Mouse (Mus musculus) thymus, adult 2 months (tissue): ENCODE measurements around the gene Slc35e2. TPM values are rescaled to one million over a fixed set of nuclear protein-coding genes. Genes with fewer than 3 reads are reported as not detected.
"Not testable (repeated sequence)": the region's sequence is repeated elsewhere in the genome, so short reads cannot be mapped to it uniquely, and the experiment has no call there.

Experiments
- DNase-seq: peaks from one replicate; pipeline ENCODE4 v3.0.0; 2021
- H3K27ac ChIP-seq: fragments of 200-500 bp; 2 replicates; pipeline ENCODE4 v1.5.1; 2012; ENCODE audit warnings: low read length, control low read depth; ENCODE audit not compliant: control insufficient read depth, insufficient read depth
- H3K27me3 ChIP-seq: fragments of 200-500 bp; 2 replicates; pipeline ENCODE4 v1.6.1; 2012; ENCODE audit warnings: mild to moderate bottlenecking, low read length, moderate library complexity, mixed read lengths; ENCODE audit not compliant: control insufficient read depth, insufficient read depth
- H3K36me3 ChIP-seq: fragments of 200-500 bp; 2 replicates; pipeline ENCODE4 v1.6.1; 2012; ENCODE audit warnings: mild to moderate bottlenecking, low read length, moderate library complexity; ENCODE audit not compliant: control insufficient read depth, insufficient read depth
- H3K4me1 ChIP-seq: fragments of 200-500 bp; replicated peaks from 2 replicates; pipeline ENCODE4 v1.6.1; 2012; ENCODE audit warnings: low read length; ENCODE audit not compliant: control insufficient read depth, insufficient read depth
- H3K4me3 ChIP-seq: fragments of 200-500 bp; 2 replicates; pipeline ENCODE4 v1.5.1; 2012; ENCODE audit warnings: mild to moderate bottlenecking, low read length, control low read depth, moderate library complexity; ENCODE audit not compliant: control insufficient read depth, insufficient read depth
- CTCF ChIP-seq: fragments of 200-500 bp; IDR thresholded peaks from 2 replicates; pipeline ENCODE4 v1.5.1; 2012; ENCODE audit warnings: mild to moderate bottlenecking, control low read depth, low read length, moderate library complexity, borderline replicate concordance; ENCODE audit not compliant: control insufficient read depth, poor library complexity, insufficient read depth; ENCODE audit errors: extremely low read depth
- POLR2A ChIP-seq: fragments of 200-500 bp; IDR thresholded peaks from 2 replicates; pipeline ENCODE4 v1.6.1; 2012; ENCODE audit warnings: mild to moderate bottlenecking, low read length, control low read depth, moderate library complexity; ENCODE audit not compliant: control insufficient read depth, poor library complexity, insufficient read depth; ENCODE audit errors: extremely low read depth
- WGBS: fragments of 180-500 bp; shearing (Covaris S2); methylation state at CpG from one replicate; pipeline ENCODE4 v1.1.7; 2018; 5-methylcytosine and 5-hydroxymethylcytosine counted together
- polyA plus RNA-seq: library from polyadenylated mRNA; depleted of rRNA; stranded (reverse); fragments of >200 nt; gene quantifications from 2 replicates; pipeline ENCODE4 v1.2.3, GENCODE M21; 2012; rRNA removed

The Slc35e2 gene
- polyA plus RNA-seq, 1 experiment, result 17.1 TPM

DNA sequence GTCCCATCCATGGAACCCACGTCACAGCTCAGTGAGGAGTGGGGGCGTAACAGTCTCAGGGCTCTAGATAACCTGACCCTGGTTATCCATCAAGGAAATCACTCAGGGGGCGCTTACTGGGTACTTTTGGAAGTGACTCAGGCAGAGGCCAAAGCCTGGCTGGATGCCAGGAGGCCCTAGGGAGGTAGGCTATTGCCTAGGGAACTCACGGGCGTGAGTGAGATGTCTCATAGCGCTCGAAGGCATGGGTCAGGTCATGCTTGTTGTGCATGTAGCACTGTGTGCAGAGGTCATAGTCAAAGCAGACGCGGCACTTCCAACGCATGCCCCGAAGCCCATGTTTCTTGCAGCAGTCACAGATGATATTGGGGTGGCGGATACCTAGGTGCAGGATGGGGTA lies 59.4 kb downstream of the Slc35e2 start:
- TF ChIP-seq POLR2A, result no peak
- TF ChIP-seq CTCF, result no peak
- no peak for DNase-seq
- H3K4me1 ChIP-seq, result no peaks in the 10 kb centered on the region
- H3K27me3 ChIP-seq, result no peaks in the 10 kb centered on the region
- no peaks in the 10 kb centered on the region for H3K36me3 ChIP-seq
- H3K27ac ChIP-seq, result no peak overlapping the region
- WGBS, result 95% methylated on average over 12 of the region's 12 CpGs
- H3K4me3 ChIP-seq, result no peak overlapping the region

DNA sequence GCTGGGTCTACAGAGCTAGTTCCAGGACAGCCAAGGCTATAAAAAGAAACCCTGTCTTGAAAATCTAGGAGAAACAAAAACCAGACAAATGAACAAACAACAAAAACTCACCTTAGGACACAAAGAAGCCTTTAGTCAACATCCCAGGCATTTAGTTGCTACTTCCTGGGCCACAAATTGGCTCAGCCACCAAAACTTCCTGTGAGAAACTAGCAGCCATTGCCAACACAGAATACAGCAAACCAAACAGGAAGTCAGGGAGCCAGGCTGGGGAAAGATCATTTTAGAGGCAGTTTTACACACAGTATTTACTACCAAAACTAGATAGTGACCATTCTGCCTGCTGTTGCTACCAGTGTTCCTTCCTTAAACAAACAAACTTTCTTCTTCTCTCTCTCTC lies 65.7 kb downstream of the Slc35e2 start:
- Histone ChIP-seq H3K27me3 (no peaks in the 10 kb centered on the region), H3K36me3 (no peaks in the 10 kb centered on the region), H3K4me1 (peaks cover 5% of the 10 kb centered on the region), H3K27ac (no peak overlapping the region), H3K4me3 (no peak overlapping the region)
- no peak for TF ChIP-seq CTCF
- no peak for TF ChIP-seq POLR2A
- no peak for DNase-seq

DNA sequence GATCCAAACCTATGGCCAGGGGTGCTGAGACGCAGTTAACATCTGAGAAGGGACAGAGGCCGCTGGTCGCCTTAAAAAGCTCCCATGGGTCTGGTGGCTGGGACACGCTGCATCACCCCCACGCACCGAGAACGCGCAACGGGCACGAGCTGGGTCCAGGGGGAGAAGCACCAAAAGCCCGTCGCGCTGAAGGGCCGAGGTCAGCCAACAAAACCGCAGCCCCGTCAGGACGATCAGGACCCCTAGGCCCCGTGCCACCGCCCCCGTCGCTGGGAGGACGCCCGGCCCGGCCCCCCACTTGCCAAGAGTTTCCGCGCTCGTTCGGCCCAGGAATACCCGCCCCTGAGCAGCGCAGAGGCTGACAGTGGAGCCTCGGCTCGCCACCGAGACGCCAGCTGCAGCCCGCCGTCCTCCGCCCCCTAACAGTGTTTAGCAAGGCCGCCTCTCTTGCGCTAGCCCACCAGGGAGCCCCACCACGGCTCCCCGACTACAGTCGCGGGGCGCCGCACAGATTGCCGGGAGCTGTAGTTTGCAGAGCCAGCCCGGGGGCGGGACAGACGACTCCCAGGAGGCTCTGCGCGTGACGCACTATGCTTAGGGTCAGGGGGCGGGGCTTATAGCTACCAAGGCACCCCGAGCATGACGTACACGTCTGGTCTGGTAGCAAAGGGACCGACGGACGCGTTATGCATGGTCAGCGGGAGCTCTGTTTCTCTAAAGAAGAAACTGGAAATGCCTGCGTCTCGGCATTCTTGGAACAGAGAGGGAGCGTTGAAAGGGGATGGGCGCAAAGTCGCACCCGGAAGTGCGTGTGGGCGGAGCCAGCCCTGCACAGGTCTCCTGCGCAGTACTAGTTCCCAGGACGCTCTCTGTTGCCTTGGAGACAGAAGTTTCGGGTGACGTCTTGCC lies 67.7 kb downstream of the Slc35e2 start, which contains the start of gene Mib2:
Mib2 (minus strand) TSS at position 510 of the 909 bp plus-strand sequence.
- Histone ChIP-seq H3K36me3 (no peaks in the 10 kb centered on the region), H3K4me1 (peaks cover 5% of the 10 kb centered on the region), H3K4me3 (peak within 1 kb of the TSS; percentile 91), H3K27me3 (no peaks in the 10 kb centered on the region), H3K27ac (no peak within 1 kb of the TSS)
- under 1% methylated on average over 73 of the region's 73 CpGs for WGBS
- DNase-seq, result peak; percentile 97
- peak; percentile 74 for TF ChIP-seq POLR2A
- TF ChIP-seq CTCF, result peak; percentile 53; the same call in 1 of the 2 replicates

DNA sequence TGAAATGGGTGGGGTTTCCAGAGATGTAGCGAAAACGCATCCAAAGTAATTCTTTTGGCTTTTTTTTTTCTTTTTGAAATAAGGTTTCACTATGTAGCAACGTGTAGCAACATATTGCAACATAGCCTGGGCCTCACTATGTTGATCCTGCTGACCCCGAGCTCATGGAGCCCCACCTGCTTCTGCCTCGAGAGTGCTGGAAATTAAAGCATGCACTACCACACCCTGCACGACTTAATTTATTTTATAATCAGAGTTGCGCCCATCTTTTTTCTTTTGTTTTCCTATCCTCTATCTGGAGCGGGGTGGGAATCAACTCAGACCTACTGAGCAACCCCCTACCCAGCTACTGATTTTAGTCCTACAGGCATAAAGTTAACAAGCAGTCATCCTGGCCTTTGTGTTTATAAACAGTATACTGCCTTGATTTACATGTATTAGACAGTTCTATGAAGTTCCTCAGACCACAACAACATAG lies 68.4 kb downstream of the Slc35e2 start:
- TF ChIP-seq CTCF (no peak), POLR2A (no peak)
- Histone ChIP-seq H3K36me3 (no peaks in the 10 kb centered on the region), H3K27me3 (no peaks in the 10 kb centered on the region), H3K4me1 (peaks cover 5% of the 10 kb centered on the region), H3K27ac (no peak overlapping the region), H3K4me3 (peak overlapping the region; percentile 91; the same call in 1 of the 2 replicates)
- whole genome bisulfite sequencing, result 8% methylated on average over 8 of the region's 8 CpGs
- no peak for DNase-seq

GRCm38 (mm10) chr4:155670236-155670635 lies 69.0 kb downstream of the Slc35e2 start:
- H3K36me3 ChIP-seq, H3K27me3 ChIP-seq, H3K4me1 ChIP-seq, DNase-seq, H3K4me3 ChIP-seq, H3K27ac ChIP-seq: not testable (repeated sequence)
- 93% methylated on average over 4 of the region's 4 CpGs for WGBS

- Histone ChIP-seq H3K4me3 (no peak overlapping the region), H3K27me3 (no peaks in the 10 kb centered on the region), H3K36me3 (no peaks in the 10 kb centered on the region), H3K4me1 (peaks cover 5% of the 10 kb centered on the region), H3K27ac (no peak overlapping the region)
- DNase-seq, result no peak
- 56% methylated on average over 2 of the region's 2 CpGs for WGBS
- no peak for TF ChIP-seq CTCF
- no peak for TF ChIP-seq POLR2A
These were observed 70.9 kb downstream of the Slc35e2 start for GRCm38 (mm10) chr4:155672082-155672481.

Other genes with a start within 250 kb of the Slc35e2 start
- gene Prkcz, start 240.1 kb upstream of the Slc35e2 start, polyA plus RNA-seq, result 8.5 TPM in 2 replicates
- gene Gabrd, start 203.3 kb upstream of the Slc35e2 start, polyA plus RNA-seq, result 1.0 and 1.2 TPM in 2 replicates
- gene Cfap74, start 192.2 kb upstream of the Slc35e2 start, polyA plus RNA-seq, result 18.3 and 23.1 TPM in 2 replicates
- 0.62 and 2.1 TPM in 2 replicates for gene Tmem52, start 132.3 kb upstream of the Slc35e2 start, polyA plus RNA-seq
- gene Gnb1, start 110.1 kb upstream of the Slc35e2 start, polyA plus RNA-seq, result 850 and 885 TPM in 2 replicates
- 129 TPM in 2 replicates for gene Nadk, start 39.0 kb upstream of the Slc35e2 start, polyA plus RNA-seq
- 34.4 and 42.1 TPM in 2 replicates for gene Cdk11b, start 23.4 kb downstream of the Slc35e2 start, polyA plus RNA-seq
- gene Gm10563, start 44.0 kb downstream of the Slc35e2 start, polyA plus RNA-seq, result not detected in 2 replicates
- gene Mmp23, start 52.0 kb downstream of the Slc35e2 start, polyA plus RNA-seq, result 17.0 and 17.8 TPM in 2 replicates
- 91.2 and 99.7 TPM in 2 replicates for gene Mib2, start 67.8 kb downstream of the Slc35e2 start, polyA plus RNA-seq
- 17.4 and 18.5 TPM in 2 replicates for gene Fndc10, start 92.9 kb downstream of the Slc35e2 start, polyA plus RNA-seq
- gene Ssu72, start 103.4 kb downstream of the Slc35e2 start, polyA plus RNA-seq, result 184 and 186 TPM in 2 replicates
- 4.9 and 5.1 TPM in 2 replicates for gene Tmem240, start 133.4 kb downstream of the Slc35e2 start, polyA plus RNA-seq
- 87.0 and 93.1 TPM in 2 replicates for gene Atad3a, start 159.7 kb downstream of the Slc35e2 start, polyA plus RNA-seq
- 11.2 and 13.5 TPM in 2 replicates for gene Vwa1, start 173.3 kb downstream of the Slc35e2 start, polyA plus RNA-seq
- gene Tmem88b, start 184.5 kb downstream of the Slc35e2 start, polyA plus RNA-seq, result 0.55 and 0.58 TPM in 2 replicates
- gene Ankrd65, start 189.0 kb downstream of the Slc35e2 start, polyA plus RNA-seq, result 0.42 and 0.92 TPM in 2 replicates
- 74.6 and 77.9 TPM in 2 replicates for gene Mrpl20, start 201.5 kb downstream of the Slc35e2 start, polyA plus RNA-seq
- 131 and 145 TPM in 2 replicates for gene Ccnl2, start 211.1 kb downstream of the Slc35e2 start, polyA plus RNA-seq
- 230 and 238 TPM in 2 replicates for gene Aurkaip1, start 229.9 kb downstream of the Slc35e2 start, polyA plus RNA-seq
- gene Mxra8, start 238.3 kb downstream of the Slc35e2 start, polyA plus RNA-seq, result 30.7 and 43.4 TPM in 2 replicates
- gene Dvl1, start 246.0 kb downstream of the Slc35e2 start, polyA plus RNA-seq, result 152 and 184 TPM in 2 replicates